Mouse (Mus musculus): ENCODE measurements around the gene Rad21l. TPM values are rescaled to one million over a fixed set of nuclear protein-coding genes. Genes with fewer than 3 reads are reported as not detected.
"Not testable (repeated sequence)": the region's sequence is repeated elsewhere in the genome, so short reads cannot be mapped to it uniquely, and the experiment has no call there.

Gene Rad21l
- polyA plus RNA-seq, 1 experiment from 2014 or later, result not detected

GRCm38 (mm10) chr2:151631406-151632158 is 36.8 kb downstream of the Rad21l start:
- Histone ChIP-seq H3K4me2 (replicated peaks; ENCODE audit: low read depth, low read length) (peak overlapping the region; percentile 94), H3K4me1 (ENCODE audit: insufficient read depth, low read depth, low read length) (no peaks in the 10 kb centered on the region), H3K9me3 (ENCODE audit: low read length) (no peaks in the 10 kb centered on the region), H3K9ac (replicated peaks; ENCODE audit: low read depth) (no peak overlapping the region), H3K27me3 (replicated peaks; ENCODE audit: insufficient read depth, low read length) (peaks cover 21% of the 10 kb centered on the region; the same call in 1 of the 2 replicates), H3K27ac (ENCODE audit: low read length) (no peak overlapping the region), H3K36me3 (ENCODE audit: insufficient read depth, low read length) (no peaks in the 10 kb centered on the region), H3K4me3 (ENCODE audit: low read depth, low read length) (peak overlapping the region; percentile 53)
- ATAC-seq (no peak), DNase-seq (ENCODE audit: low spot score) (no peak)
- WGBS, result 5% methylated on average over 22 of the region's 22 CpGs
- no peak for TF ChIP-seq CTCF (IDR thresholded peaks at IDR 0.05)
- no peak for TF ChIP-seq EP300 (IDR thresholded peaks at IDR 0.05)

- H3K9ac ChIP-seq (replicated peaks; ENCODE audit: low read depth), result no peak overlapping the region
- peaks cover 21% of the 10 kb centered on the region; the same call in 1 of the 2 replicates for H3K27me3 ChIP-seq (replicated peaks; ENCODE audit: insufficient read depth, low read length)
- H3K4me2 ChIP-seq (replicated peaks; ENCODE audit: low read depth, low read length), result no peak overlapping the region
- H3K4me3 ChIP-seq (ENCODE audit: low read depth, low read length), result no peak overlapping the region
- H3K36me3 ChIP-seq (ENCODE audit: insufficient read depth, low read length), result no peaks in the 10 kb centered on the region
- no peak for DNase-seq (ENCODE audit: low spot score)
- no peaks in the 10 kb centered on the region for H3K9me3 ChIP-seq (ENCODE audit: low read length)
- WGBS, result 67% methylated on average over 7 of the region's 7 CpGs
- no peak for ATAC-seq
- TF ChIP-seq EP300 (IDR thresholded peaks at IDR 0.05) (no peak), CTCF (IDR thresholded peaks at IDR 0.05) (no peak)
- no peak overlapping the region for H3K27ac ChIP-seq (ENCODE audit: low read length)
- no peaks in the 10 kb centered on the region for H3K4me1 ChIP-seq (ENCODE audit: insufficient read depth, low read depth, low read length)
Measured at GRCm38 (mm10) chr2:151629310-151629709, 39.0 kb downstream of the Rad21l start.

- DNase-seq (ENCODE audit: low spot score) (no peak), ATAC-seq (no peak)
- no peak overlapping the region for H3K4me2 ChIP-seq (replicated peaks; ENCODE audit: low read depth, low read length)
- no peaks in the 10 kb centered on the region for H3K4me1 ChIP-seq (ENCODE audit: insufficient read depth, low read depth, low read length)
- H3K9me3 ChIP-seq (ENCODE audit: low read length), result no peaks in the 10 kb centered on the region
- no peak overlapping the region for H3K9ac ChIP-seq (replicated peaks; ENCODE audit: low read depth)
- peaks cover 17% of the 10 kb centered on the region; the same call in 1 of the 2 replicates for H3K27me3 ChIP-seq (replicated peaks; ENCODE audit: insufficient read depth, low read length)
- H3K36me3 ChIP-seq (ENCODE audit: insufficient read depth, low read length), result no peaks in the 10 kb centered on the region
- 73% methylated on average over 3 of the region's 3 CpGs for WGBS
- H3K4me3 ChIP-seq (ENCODE audit: low read depth, low read length), result no peak overlapping the region
- TF ChIP-seq EP300 (IDR thresholded peaks at IDR 0.05) (no peak), CTCF (IDR thresholded peaks at IDR 0.05) (no peak)
- H3K27ac ChIP-seq (ENCODE audit: low read length), result no peak overlapping the region
Measured at GRCm38 (mm10) chr2:151628011-151628410, 40.3 kb downstream of the Rad21l start.

- Histone ChIP-seq H3K36me3 (ENCODE audit: insufficient read depth, low read length) (no peaks in the 10 kb centered on the region), H3K4me1 (ENCODE audit: insufficient read depth, low read depth, low read length) (no peaks in the 10 kb centered on the region), H3K4me2 (replicated peaks; ENCODE audit: low read depth, low read length) (no peak overlapping the region), H3K9ac (replicated peaks; ENCODE audit: low read depth) (no peak overlapping the region), H3K4me3 (ENCODE audit: low read depth, low read length) (no peak overlapping the region), H3K9me3 (ENCODE audit: low read length) (no peaks in the 10 kb centered on the region), H3K27me3 (replicated peaks; ENCODE audit: insufficient read depth, low read length) (peaks cover 1% of the 10 kb centered on the region; the same call in 1 of the 2 replicates), H3K27ac (ENCODE audit: low read length) (no peak overlapping the region)
- ATAC-seq (no peak), DNase-seq (ENCODE audit: low spot score) (no peak)
- TF ChIP-seq EP300 (IDR thresholded peaks at IDR 0.05) (no peak), CTCF (IDR thresholded peaks at IDR 0.05) (no peak)
- WGBS, result 87% methylated on average over 7 of the region's 7 CpGs
Measured at GRCm38 (mm10) chr2:151626296-151626695, 42.0 kb downstream of the Rad21l start.

GRCm38 (mm10) chr2:151623776-151624175 is 44.6 kb downstream of the Rad21l start:
- ATAC-seq, result no peak
- no peak overlapping the region for H3K4me2 ChIP-seq (replicated peaks; ENCODE audit: low read depth, low read length)
- no peaks in the 10 kb centered on the region for H3K4me1 ChIP-seq (ENCODE audit: insufficient read depth, low read depth, low read length)
- no peak for DNase-seq (ENCODE audit: low spot score)
- H3K9ac ChIP-seq (replicated peaks; ENCODE audit: low read depth), result no peak overlapping the region
- TF ChIP-seq CTCF (IDR thresholded peaks at IDR 0.05), result no peak
- no peak for TF ChIP-seq EP300 (IDR thresholded peaks at IDR 0.05)
- no peak overlapping the region for H3K4me3 ChIP-seq (ENCODE audit: low read depth, low read length)
- no peak overlapping the region for H3K27ac ChIP-seq (ENCODE audit: low read length)
- 44% methylated on average over 3 of the region's 3 CpGs for WGBS
- H3K36me3 ChIP-seq (ENCODE audit: insufficient read depth, low read length), result no peaks in the 10 kb centered on the region
- H3K9me3 ChIP-seq (ENCODE audit: low read length), result no peaks in the 10 kb centered on the region
- H3K27me3 ChIP-seq (replicated peaks; ENCODE audit: insufficient read depth, low read length), result no peaks in the 10 kb centered on the region

GRCm38 (mm10) chr2:151616551-151617329 is 51.6 kb downstream of the Rad21l start:
- Histone ChIP-seq H3K36me3 (ENCODE audit: insufficient read depth, low read length) (no peaks in the 10 kb centered on the region), H3K27me3 (replicated peaks; ENCODE audit: insufficient read depth, low read length) (no peaks in the 10 kb centered on the region), H3K4me1 (ENCODE audit: insufficient read depth, low read depth, low read length) (no peaks in the 10 kb centered on the region), H3K4me2 (replicated peaks; ENCODE audit: low read depth, low read length) (no peak overlapping the region), H3K9ac (replicated peaks; ENCODE audit: low read depth) (no peak overlapping the region), H3K4me3 (ENCODE audit: low read depth, low read length) (no peak overlapping the region), H3K27ac (ENCODE audit: low read length) (no peak overlapping the region), H3K9me3 (ENCODE audit: low read length) (no peaks in the 10 kb centered on the region)
- TF ChIP-seq EP300 (IDR thresholded peaks at IDR 0.05), result no peak
- no peak for TF ChIP-seq CTCF (IDR thresholded peaks at IDR 0.05)
- 64% methylated on average over 6 of the region's 6 CpGs for WGBS
- DNase-seq (ENCODE audit: low spot score) (no peak), ATAC-seq (no peak)

GRCm38 (mm10) chr2:151615779-151616178 is 52.6 kb downstream of the Rad21l start:
- H3K9ac ChIP-seq (replicated peaks; ENCODE audit: low read depth); H3K4me3 ChIP-seq (ENCODE audit: low read depth, low read length); H3K27ac ChIP-seq (ENCODE audit: low read length); H3K36me3 ChIP-seq (ENCODE audit: insufficient read depth, low read length); H3K4me1 ChIP-seq (ENCODE audit: insufficient read depth, low read depth, low read length); H3K9me3 ChIP-seq (ENCODE audit: low read length); ATAC-seq; DNase-seq (ENCODE audit: low spot score); H3K27me3 ChIP-seq (replicated peaks; ENCODE audit: insufficient read depth, low read length); H3K4me2 ChIP-seq (replicated peaks; ENCODE audit: low read depth, low read length): not testable (repeated sequence)
- 67% methylated on average over 6 of the region's 8 CpGs for WGBS

Measured in lung, postnatal 0 days (tissue).